Mouse (Mus musculus) spleen, adult 2 months (tissue): ENCODE results near the gene Zfp420. TPM values are rescaled to one million over a fixed set of nuclear protein-coding genes. Genes with fewer than 3 reads are reported as not detected.
A peak's percentile ranks its signal among the peaks of the same experiment; 100 is the strongest.
"Not testable (repeated sequence)": the region's sequence is repeated elsewhere in the genome, so short reads cannot be mapped to it uniquely, and the experiment has no call there.

Source experiments
- DNase-seq, 2 experiments: peaks; one replicate each; pipeline versions ENCODE4 v3.0.0 to v3.0.0-alpha.2; 2012 to 2021; ENCODE audit warnings: low spot score in 2 of 2, low read depth in 1 of 2
- H3K27ac ChIP-seq: fragments of 200-500 bp; 2 replicates; pipeline ENCODE4 v1.5.1; 2012; ENCODE audit warnings: low read length, inconsistent platforms; ENCODE audit not compliant: insufficient read depth
- H3K27me3 ChIP-seq: fragments of 200-500 bp; 2 replicates; pipeline ENCODE4 v1.6.1; 2012; ENCODE audit warnings: mild to moderate bottlenecking, moderate library complexity, low read length, inconsistent platforms; ENCODE audit not compliant: control insufficient read depth, insufficient read depth
- H3K36me3 ChIP-seq: fragments of 200-500 bp; 2 replicates; pipeline ENCODE4 v1.6.1; 2012; ENCODE audit warnings: mild to moderate bottlenecking, low read length, inconsistent platforms; ENCODE audit not compliant: control insufficient read depth, insufficient read depth
- H3K4me1 ChIP-seq: fragments of 200-500 bp; 2 replicates; pipeline ENCODE4 v1.6.1; 2011; ENCODE audit warnings: inconsistent platforms; ENCODE audit not compliant: control insufficient read depth, insufficient read depth, insufficient read length
- H3K4me3 ChIP-seq: fragments of 200-500 bp; 2 replicates; pipeline ENCODE4 v1.5.1; 2011; ENCODE audit warnings: mild to moderate bottlenecking, inconsistent platforms; ENCODE audit not compliant: insufficient read depth, insufficient read length; ENCODE audit errors: extremely low read depth
- CTCF ChIP-seq: fragments of 200-500 bp; IDR thresholded peaks from 2 replicates; pipeline ENCODE4 v1.5.1; 2011; ENCODE audit warnings: mild to moderate bottlenecking, inconsistent platforms; ENCODE audit not compliant: insufficient read depth, insufficient read length, insufficient replicate concordance; ENCODE audit errors: extremely low read depth
- POLR2A ChIP-seq: fragments of 200-500 bp; IDR thresholded peaks from 2 replicates; pipeline ENCODE4 v1.6.1; 2011; ENCODE audit warnings: low read depth, low read length, inconsistent platforms
- WGBS: fragments of 180-500 bp; shearing (Covaris S2); methylation state at CpG from one replicate; pipeline ENCODE4 v1.1.7; 2018; 5-methylcytosine and 5-hydroxymethylcytosine counted together
- polyA plus RNA-seq: library from polyadenylated mRNA; depleted of rRNA; stranded (reverse); fragments of >200 nt; gene quantifications from 2 replicates; pipeline ENCODE4 v1.2.3, GENCODE M21; 2012

Gene Zfp420
- polyA plus RNA-seq, 1 experiment = 1.2 TPM

- H3K4me1 ChIP-seq = peaks cover 4% of the 10 kb centered on the region; the same call in 1 of the 2 replicates
- H3K36me3 ChIP-seq = no peaks in the 10 kb centered on the region
- 3% methylated on average over 21 of the region's 21 CpGs for WGBS
- no peak within 1 kb of the TSS for H3K27ac ChIP-seq
- DNase-seq = peak; percentile 54 to 85
- TF ChIP-seq CTCF (no peak), POLR2A (no peak)
- no peaks in the 10 kb centered on the region for H3K27me3 ChIP-seq
- H3K4me3 ChIP-seq = peak within 1 kb of the TSS; percentile 91
Measured at GRCm38 (mm10) chr7:29853219-29853842, 6.4 kb upstream of the Zfp420 start, which contains the start of gene Zfp940. TSS of gene Zfp940 (minus strand) at chr7:29853669.

- H3K27me3 ChIP-seq = no peaks in the 10 kb centered on the region
- no peak overlapping the region for H3K4me3 ChIP-seq
- TF ChIP-seq CTCF (no peak), POLR2A (no peak)
- 87% methylated on average over 7 of the region's 7 CpGs for WGBS
- H3K27ac ChIP-seq = no peak overlapping the region
- no peaks in the 10 kb centered on the region; the same call in 1 of the 2 replicates for H3K4me1 ChIP-seq
- 0 out of 2 replicates have a peak, but pooled peaks cover 2% of the 10 kb centered on the region for H3K36me3 ChIP-seq
- no peak for DNase-seq
Measured at GRCm38 (mm10) chr7:29861660-29862059, 1.9 kb downstream of the Zfp420 start.

- no peaks in the 10 kb centered on the region for H3K4me1 ChIP-seq
- H3K36me3 ChIP-seq = peaks cover 15% of the 10 kb centered on the region
- DNase-seq = no peak
- 96% methylated on average over 10 of the region's 10 CpGs for WGBS
- TF ChIP-seq POLR2A (no peak), CTCF (no peak)
- H3K27ac ChIP-seq = no peak overlapping the region
- no peak overlapping the region for H3K4me3 ChIP-seq
- H3K27me3 ChIP-seq = no peaks in the 10 kb centered on the region
Measured at GRCm38 (mm10) chr7:29874256-29874655, 14.5 kb downstream of the Zfp420 start.

DNA sequence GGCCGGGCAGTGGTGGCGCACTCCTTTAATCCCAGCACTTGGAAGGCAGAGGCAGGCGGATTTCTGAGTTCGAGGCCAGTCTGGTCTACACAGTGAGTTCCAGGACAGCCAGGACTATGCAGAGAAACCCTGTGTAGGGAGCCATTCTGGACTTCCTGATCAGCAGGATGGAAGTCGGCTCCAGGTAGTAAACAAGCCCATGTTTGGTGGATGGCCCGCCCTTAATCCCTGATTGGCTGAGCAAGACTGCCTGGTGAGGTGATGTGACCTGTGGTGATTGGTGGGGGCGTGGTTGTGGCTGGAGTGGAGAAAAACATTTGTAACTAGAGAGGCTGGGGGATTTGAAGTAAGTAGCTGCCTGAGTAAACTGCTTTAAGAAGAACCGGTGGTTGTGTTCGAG is 17.8 kb downstream of the Zfp420 start:
- H3K27ac ChIP-seq, H3K27me3 ChIP-seq, H3K4me3 ChIP-seq, H3K4me1 ChIP-seq, DNase-seq: not testable (repeated sequence)
- 92% methylated on average over 9 of the region's 9 CpGs for WGBS
- H3K36me3 ChIP-seq = peaks cover 15% of the 10 kb centered on the region

DNA sequence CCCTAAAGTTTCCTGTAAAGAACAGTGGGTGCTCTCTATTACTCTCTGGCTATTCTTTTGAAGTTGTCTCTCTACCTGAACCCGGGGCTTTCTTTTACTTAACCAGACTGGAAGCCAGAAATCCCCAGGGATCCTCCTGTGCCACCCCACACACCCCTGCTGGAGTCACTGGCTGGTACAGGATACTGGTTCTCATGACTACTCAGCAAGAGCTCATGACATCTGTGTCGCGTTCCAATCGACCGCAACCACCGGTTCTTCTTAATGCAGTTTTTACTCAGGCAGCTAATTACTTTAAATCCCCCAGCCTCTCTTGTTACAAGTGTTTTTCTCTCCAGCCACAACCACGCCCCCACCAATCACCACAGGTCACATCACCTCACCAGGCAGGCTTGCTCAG is 20.3 kb downstream of the Zfp420 start:
- no peak overlapping the region for H3K4me3 ChIP-seq
- H3K4me1 ChIP-seq = no peaks in the 10 kb centered on the region
- 86% methylated on average over 7 of the region's 7 CpGs for WGBS
- H3K27me3 ChIP-seq = no peaks in the 10 kb centered on the region
- DNase-seq = no peak
- no peak overlapping the region for H3K27ac ChIP-seq
- TF ChIP-seq CTCF (no peak), POLR2A (no peak)
- peaks cover 5% of the 10 kb centered on the region; the same call in 1 of the 2 replicates for H3K36me3 ChIP-seq

DNA sequence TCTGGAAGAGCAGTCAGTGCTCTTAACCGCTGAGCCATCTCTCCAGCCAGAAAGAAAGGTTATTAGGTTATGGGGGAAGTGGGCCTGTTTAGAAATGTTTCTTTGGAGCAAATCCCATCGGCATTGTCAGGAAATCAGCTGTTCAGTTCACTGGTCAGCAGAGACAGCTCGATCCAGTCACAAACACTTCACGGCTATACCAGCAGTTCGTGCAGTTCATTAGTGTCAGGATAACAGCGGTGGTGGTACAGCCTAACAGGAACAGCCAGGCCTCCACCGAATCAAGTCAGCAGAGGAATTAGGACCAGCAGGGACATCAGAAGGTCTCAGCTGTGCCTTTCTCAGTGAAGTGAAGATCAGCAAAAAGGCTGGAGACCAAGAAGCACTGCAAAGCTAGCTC is 21.1 kb downstream of the Zfp420 start:
- no peaks in the 10 kb centered on the region for H3K4me1 ChIP-seq
- WGBS = 87% methylated on average over 7 of the region's 7 CpGs

DNA sequence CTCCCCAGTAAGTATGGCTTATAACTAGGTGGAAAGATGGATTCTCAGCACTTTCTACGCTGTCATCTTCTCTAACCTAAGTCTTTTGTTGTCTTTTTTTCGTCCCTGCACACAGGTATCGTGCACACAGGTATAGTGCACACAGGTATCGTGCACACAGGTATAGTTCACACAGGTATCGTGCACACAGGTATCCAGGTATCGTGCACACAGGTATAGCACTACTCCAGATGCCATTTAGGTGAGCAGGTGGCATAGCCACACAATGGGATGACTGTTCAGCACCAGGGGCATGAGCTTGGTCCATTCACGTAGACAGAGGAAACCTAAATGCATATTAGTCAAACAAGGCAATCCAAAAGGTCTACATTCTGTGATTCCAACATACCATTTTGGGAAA is 30.7 kb downstream of the Zfp420 start:
- H3K4me1 ChIP-seq = no peaks in the 10 kb centered on the region
- no peaks in the 10 kb centered on the region for H3K27me3 ChIP-seq
- peaks cover 17% of the 10 kb centered on the region for H3K36me3 ChIP-seq
- 95% methylated on average over 7 of the region's 7 CpGs for WGBS
- DNase-seq = no peak
- no peak overlapping the region for H3K4me3 ChIP-seq
- no peak overlapping the region for H3K27ac ChIP-seq
- no peak for TF ChIP-seq POLR2A
- TF ChIP-seq CTCF = no peak

More for the DNA sequence above, 21.1 kb downstream of the Zfp420 start:
- H3K4me3 ChIP-seq = no peak overlapping the region
- no peak for DNase-seq
- no peaks in the 10 kb centered on the region for H3K27me3 ChIP-seq
- no peaks in the 10 kb centered on the region for H3K36me3 ChIP-seq
- H3K27ac ChIP-seq = no peak overlapping the region
- no peak for TF ChIP-seq CTCF
- TF ChIP-seq POLR2A = no peak
